Mouse (Mus musculus) liver, embryonic 14.5 days (tissue): ENCODE measurements around the gene Calhm2. TPM values are rescaled to one million over a fixed set of nuclear protein-coding genes. Genes with fewer than 3 reads are reported as not detected.
A peak's percentile ranks its signal among the peaks of the same experiment; 100 is the strongest.

Experiments
- ATAC-seq: fragments of 200-750 bp; cut with Nextera tagmentation; 2 replicates; pipeline ENCODE4 v1.8.0; 2017; ENCODE audit warnings: moderate number of reproducible peaks, mild to moderate bottlenecking, moderate library complexity; ENCODE audit not compliant: insufficient read depth
- DNase-seq, 3 experiments: peaks; one replicate each; pipeline ENCODE4 v3.0.0-alpha.2; 2012 to 2013; ENCODE audit warnings: low read depth in 3 of 3, low spot score in 3 of 3
- H3K27ac ChIP-seq: fragments of 300-500 bp; sonication (generic); 2 replicates; pipeline ENCODE4 v1.5.1; 2014; ENCODE audit warnings: moderate library complexity, mild to moderate bottlenecking, control low read depth, inconsistent platforms
- H3K27me3 ChIP-seq: fragments of 300-500 bp; sonication (generic); 2 replicates; pipeline ENCODE4 v1.6.1; 2014; ENCODE audit warnings: mild to moderate bottlenecking, low read length, moderate library complexity; ENCODE audit not compliant: control insufficient read depth, insufficient read depth
- H3K36me3 ChIP-seq: fragments of 300-500 bp; sonication (generic); replicated peaks from 2 replicates; pipeline ENCODE4 v1.6.1; 2014; ENCODE audit warnings: low read depth; ENCODE audit not compliant: control insufficient read depth, insufficient read depth
- H3K4me1 ChIP-seq, 2 experiments: fragments of 200-500 bp in 1 of 2; fragments of 300-500 bp in 1 of 2; sonication (generic) in 1 of 2; replicated peaks; 2 replicates each; pipeline ENCODE4 v1.6.1; 2012 to 2014; ENCODE audit warnings: antibody characterized with exemption in 1 of 2, inconsistent platforms in 1 of 2, low read length in 1 of 2; ENCODE audit not compliant: control insufficient read depth in 2 of 2, insufficient read depth in 2 of 2
- H3K4me2 ChIP-seq: fragments of 300-500 bp; sonication (generic); 2 replicates; pipeline ENCODE4 v1.6.1; 2014; ENCODE audit warnings: low read depth, mild to moderate bottlenecking, control low read depth, moderate library complexity
- H3K4me3 ChIP-seq, 2 experiments: fragments of 200-500 bp in 1 of 2; fragments of 300-500 bp in 1 of 2; sonication (generic) in 1 of 2; 2 replicates each; pipeline ENCODE4 v1.5.1; 2012 to 2014; ENCODE audit warnings: low read depth in 2 of 2, low read length in 2 of 2, mild to moderate bottlenecking in 2 of 2, control low read depth in 1 of 2, inconsistent platforms in 1 of 2, moderate library complexity in 1 of 2; ENCODE audit not compliant: insufficient read depth in 1 of 2
- H3K9ac ChIP-seq: fragments of 300-500 bp; sonication (generic); replicated peaks from 2 replicates; pipeline ENCODE4 v1.6.1; 2014; ENCODE audit warnings: mild to moderate bottlenecking, control low read depth, moderate library complexity
- H3K9me3 ChIP-seq: fragments of 300-500 bp; sonication (generic); 2 replicates; pipeline ENCODE4 v1.6.1; 2016; ENCODE audit warnings: low read length, mixed read lengths; ENCODE audit not compliant: control insufficient read depth
- CTCF ChIP-seq: IDR thresholded peaks from 2 replicates; pipeline ENCODE4 v1.5.1; 2016; ENCODE audit warnings: antibody characterized with exemption, low read depth, control low read depth
- EP300 ChIP-seq: IDR thresholded peaks from 2 replicates; pipeline ENCODE4 v1.6.1; 2016; ENCODE audit warnings: antibody characterized with exemption, low read depth
- WGBS: fragments of 180-500 bp; shearing (Covaris S2); extraction: QIAGEN DNeasy Blood & Tissue Kit; methylation state at CpG from one replicate; pipeline ENCODE4 v1.1.7; 2014; ENCODE audit not compliant: insufficient replicate concordance; 5-methylcytosine and 5-hydroxymethylcytosine counted together
- polyA plus RNA-seq, 2 experiments: library from polyadenylated mRNA; depleted of rRNA in 1 of 2; stranded (reverse) in 1 of 2; unstranded in 1 of 2; fragments of >200 nt; fragmentation: Nextera tagmentation in 1 of 2; extraction: Ambion mirVana in 1 of 2; gene quantifications; 2 replicates each; pipeline versions ENCODE4 v1.2.1 to v1.2.3; 2012 to 2014

The Calhm2 gene
- polyA plus RNA-seq, 2 experiments: 0.29 to 1.5 TPM

- no peak overlapping the region; the same call in 1 of the 2 replicates for H3K9ac ChIP-seq
- ATAC-seq: peak; percentile 62
- no peaks in the 10 kb centered on the region for H3K36me3 ChIP-seq
- H3K27me3 ChIP-seq: no peaks in the 10 kb centered on the region; the same call in 1 of the 2 replicates
- WGBS: 4% methylated on average over 6 of the region's 6 CpGs
- H3K27ac ChIP-seq: no peak overlapping the region
- H3K4me2 ChIP-seq: peak overlapping the region; percentile 30
- TF ChIP-seq EP300 (no peak), CTCF (no peak)
- DNase-seq: peak in 2 of 3 experiments; percentile 31 to 33
- peaks cover 0 to 6% of the 10 kb centered on the region in 2 experiments; a peak in 3 of 4 replicates for H3K4me1 ChIP-seq
- peak overlapping the region; percentile 27 to 40 for H3K4me3 ChIP-seq
- H3K9me3 ChIP-seq: no peaks in the 10 kb centered on the region
Observed at GRCm38 (mm10) chr19:47137051-47137581, 978 bp downstream of the Calhm2 start.

DNA sequence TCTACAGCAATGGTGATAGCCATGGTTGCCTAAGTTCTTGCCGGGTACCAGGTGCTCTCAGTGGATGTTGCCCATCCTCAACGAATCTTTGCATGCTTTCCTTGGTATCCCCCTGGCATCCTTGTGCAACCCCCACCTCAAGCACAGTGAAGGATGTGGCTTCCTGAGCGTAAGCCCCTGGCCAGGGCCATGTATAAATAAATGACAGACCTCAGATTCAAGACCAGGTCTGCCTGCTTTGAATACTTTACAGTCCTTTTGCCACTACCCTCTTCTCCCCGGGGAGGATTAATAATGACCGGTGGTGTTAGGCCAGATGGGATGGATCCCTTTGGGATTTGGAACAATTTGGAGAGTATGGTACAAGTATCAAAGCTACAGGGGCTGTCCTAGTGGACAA, 1.9 kb downstream of the Calhm2 start:
- Histone ChIP-seq H3K4me1 (peaks cover 0 to 6% of the 10 kb centered on the region in 2 experiments; a peak in 3 of 4 replicates), H3K27me3 (no peaks in the 10 kb centered on the region; the same call in 1 of the 2 replicates), H3K36me3 (peaks cover 3% of the 10 kb centered on the region; the same call in 1 of the 2 replicates), H3K27ac (no peak overlapping the region), H3K9ac (no peak overlapping the region), H3K4me3 (no peak overlapping the region), H3K4me2 (no peak overlapping the region), H3K9me3 (no peaks in the 10 kb centered on the region)
- WGBS: 67% methylated on average over 5 of the region's 5 CpGs
- TF ChIP-seq CTCF (no peak), EP300 (no peak)
- ATAC-seq: no peak
- DNase-seq: no peak

DNA sequence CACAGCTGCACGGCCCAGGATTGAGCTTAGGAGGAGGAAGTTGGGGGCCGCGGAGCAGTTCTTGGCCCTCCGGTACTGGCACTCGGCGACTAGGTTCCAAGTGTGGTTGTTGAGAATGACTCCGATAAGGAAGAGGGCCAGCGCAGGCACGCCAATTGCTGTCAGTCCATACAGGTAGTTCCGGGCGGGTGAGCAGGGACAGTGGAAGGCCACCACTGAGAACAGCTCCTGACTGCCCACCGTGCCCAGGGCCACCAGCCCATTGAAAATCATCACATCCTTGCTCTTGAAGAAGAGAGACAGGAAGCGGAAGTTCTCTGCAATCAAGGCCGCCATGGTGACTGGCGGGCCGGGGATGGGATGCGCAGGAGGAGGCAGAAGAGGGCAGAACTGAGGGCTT, 2.5 kb downstream of the Calhm2 start:
- Histone ChIP-seq H3K4me2 (no peak overlapping the region), H3K9me3 (no peaks in the 10 kb centered on the region), H3K4me3 (no peak overlapping the region), H3K36me3 (peaks cover 9% of the 10 kb centered on the region), H3K4me1 (peaks cover 0 to 6% of the 10 kb centered on the region in 2 experiments; a peak in 3 of 4 replicates), H3K9ac (no peak overlapping the region), H3K27me3 (no peaks in the 10 kb centered on the region; the same call in 1 of the 2 replicates), H3K27ac (no peak overlapping the region)
- TF ChIP-seq EP300: no peak
- TF ChIP-seq CTCF: no peak
- DNase-seq (no peak), ATAC-seq (no peak)
- 80% methylated on average over 17 of the region's 17 CpGs for WGBS

GRCm38 (mm10) chr19:47133161-47133560, 4.9 kb downstream of the Calhm2 start:
- no peak for TF ChIP-seq EP300
- no peak for TF ChIP-seq CTCF
- peak in 1 of 3 experiments; percentile 16 for DNase-seq
- Histone ChIP-seq H3K27me3 (no peaks in the 10 kb centered on the region; the same call in 1 of the 2 replicates), H3K27ac (no peak overlapping the region), H3K36me3 (peaks cover 30% of the 10 kb centered on the region), H3K4me3 (no peak overlapping the region), H3K9ac (no peak overlapping the region), H3K4me1 (peaks cover 0 to 6% of the 10 kb centered on the region in 2 experiments; a peak in 3 of 4 replicates), H3K4me2 (no peak overlapping the region), H3K9me3 (no peaks in the 10 kb centered on the region)
- ATAC-seq: no peak
- 21% methylated on average over 7 of the region's 7 CpGs for WGBS

DNA sequence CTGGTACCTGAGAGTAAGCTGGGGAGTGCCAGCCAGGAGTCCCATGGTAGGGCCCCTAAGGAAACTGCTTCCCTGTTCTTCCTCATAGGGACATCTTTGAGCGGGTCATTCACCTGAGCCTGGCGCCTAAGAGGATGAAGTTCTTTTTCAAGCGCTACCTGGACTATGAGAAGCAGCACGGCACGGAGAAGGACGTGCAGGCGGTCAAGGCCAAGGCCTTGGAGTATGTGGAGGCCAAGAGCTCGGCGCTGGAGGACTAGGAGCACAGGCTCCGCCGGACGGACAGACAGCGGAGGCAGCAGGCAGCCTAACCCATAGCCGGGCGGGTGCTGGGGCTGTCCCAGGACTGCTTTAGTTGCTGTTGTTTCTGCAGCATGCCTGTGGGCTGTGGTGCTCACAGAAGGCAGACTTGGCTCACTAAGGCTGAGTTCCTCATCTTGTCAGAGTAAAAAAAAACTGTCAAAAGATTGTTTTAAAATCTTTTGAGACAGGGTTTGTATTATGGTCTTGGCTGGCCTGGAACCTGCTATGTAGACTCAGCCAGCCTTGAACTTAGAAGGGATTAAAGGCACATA, 7.5 kb downstream of the Calhm2 start:
- H3K36me3 ChIP-seq: peaks cover 41% of the 10 kb centered on the region
- no peak overlapping the region for H3K27ac ChIP-seq
- no peak for TF ChIP-seq CTCF
- no peak for TF ChIP-seq EP300
- no peaks in the 10 kb centered on the region; a peak in 1 of 4 replicates for H3K4me1 ChIP-seq
- no peak overlapping the region for H3K4me2 ChIP-seq
- DNase-seq (no peak), ATAC-seq (no peak)
- H3K4me3 ChIP-seq: no peak overlapping the region
- WGBS: 87% methylated on average over 15 of the region's 15 CpGs
- no peaks in the 10 kb centered on the region for H3K9me3 ChIP-seq
- no peaks in the 10 kb centered on the region for H3K27me3 ChIP-seq
- no peak overlapping the region for H3K9ac ChIP-seq
